Mouse (Mus musculus): ENCODE measurements around the gene Mpz.

GRCm38 (mm10) chr1:171204249-171204644 is 53.7 kb downstream of the Mpz start:
- TF ChIP-seq POLR2A (IDR thresholded peaks at IDR 0.05; ENCODE audit: insufficient read depth, low read length), result no peak
- no peak for TF ChIP-seq CTCF (IDR thresholded peaks at IDR 0.05; ENCODE audit: low read depth, low read length)
- TF ChIP-seq EP300 (IDR thresholded peaks at IDR 0.05; ENCODE audit: insufficient read depth, low read depth, low read length), result no peak

Measured in ES-Bruce4 (cell line).